Mouse (Mus musculus) layer of hippocampus, adult 2 months (tissue): ENCODE measurements around the gene Amhr2. TPM values are rescaled to one million over a fixed set of nuclear protein-coding genes. Genes with fewer than 3 reads are reported as not detected.

Experiments
- DNase-seq, 2 experiments: peaks; one replicate each; pipeline ENCODE4 v3.0.0; 2022; ENCODE audit warnings: low spot score in 2 of 2
- H3K27ac ChIP-seq: fragments of 200-600 bp; 2 replicates; pipeline ENCODE4 v1.8.1; 2022
- H3K4me3 ChIP-seq: fragments of 200-600 bp; 2 replicates; pipeline ENCODE4 v1.8.1; 2022; ENCODE audit warnings: mild to moderate bottlenecking
- CTCF ChIP-seq: fragments of 200-600 bp; conservative IDR thresholded peaks from 2 replicates; pipeline ENCODE4 v1.8.1; 2022; ENCODE audit warnings: antibody characterized with exemption, mild to moderate bottlenecking, moderate library complexity
- total RNA-seq, 2 experiments: library from RNA; stranded (reverse); gene quantifications; 2 replicates each; pipeline ENCODE4 v1.2.3; 2021

The Amhr2 gene
- total RNA-seq, 2 experiments from 2014 or later = 0.66 to 1.2 TPM

GRCm38 (mm10) chr15:102407681-102408557, 37.2 kb upstream of the Amhr2 start:
- no peak for DNase-seq
- no peak overlapping the region for H3K4me3 ChIP-seq
- peak overlapping the region; percentile 93 for H3K27ac ChIP-seq
- TF ChIP-seq CTCF = peak; percentile 51

GRCm38 (mm10) chr15:102408558-102409130, 36.5 kb upstream of the Amhr2 start:
- no peak for TF ChIP-seq CTCF
- DNase-seq = no peak
- H3K4me3 ChIP-seq = no peak overlapping the region
- H3K27ac ChIP-seq = no peak overlapping the region

- TF ChIP-seq CTCF = no peak
- DNase-seq = no peak
- Histone ChIP-seq H3K4me3 (no peak overlapping the region), H3K27ac (no peak overlapping the region)
Observed at GRCm38 (mm10) chr15:102409286-102409685, 35.9 kb upstream of the Amhr2 start.

- Histone ChIP-seq H3K4me3 (no peak overlapping the region; the same call in 1 of the 2 replicates), H3K27ac (no peak overlapping the region)
- DNase-seq = no peak
- no peak for TF ChIP-seq CTCF
Observed at GRCm38 (mm10) chr15:102411077-102411476, 34.1 kb upstream of the Amhr2 start.

- H3K4me3 ChIP-seq = no peak overlapping the region
- no peak overlapping the region for H3K27ac ChIP-seq
- TF ChIP-seq CTCF = no peak
- no peak for DNase-seq
Observed at GRCm38 (mm10) chr15:102413687-102414086, 31.5 kb upstream of the Amhr2 start.

- no peak for TF ChIP-seq CTCF
- Histone ChIP-seq H3K27ac (no peak overlapping the region), H3K4me3 (no peak overlapping the region)
- no peak for DNase-seq
Observed at GRCm38 (mm10) chr15:102417524-102417923, 27.6 kb upstream of the Amhr2 start.

GRCm38 (mm10) chr15:102420986-102421385, 24.2 kb upstream of the Amhr2 start:
- H3K27ac ChIP-seq = peak overlapping the region; percentile 1; the same call in 1 of the 2 replicates
- no peak overlapping the region for H3K4me3 ChIP-seq
- no peak for DNase-seq
- no peak for TF ChIP-seq CTCF

- no peak overlapping the region for H3K4me3 ChIP-seq
- TF ChIP-seq CTCF = peak; percentile 88
- no peak overlapping the region for H3K27ac ChIP-seq
- DNase-seq = peak in 1 of 2 experiments; percentile 54
Observed at GRCm38 (mm10) chr15:102421437-102421836, 23.7 kb upstream of the Amhr2 start.

GRCm38 (mm10) chr15:102423602-102424240, 21.4 kb upstream of the Amhr2 start:
- Histone ChIP-seq H3K27ac (no peak overlapping the region), H3K4me3 (no peak overlapping the region)
- TF ChIP-seq CTCF = no peak
- no peak for DNase-seq

GRCm38 (mm10) chr15:102424657-102425056, 20.5 kb upstream of the Amhr2 start:
- DNase-seq = no peak
- no peak; the same call in 1 of the 2 replicates for TF ChIP-seq CTCF
- Histone ChIP-seq H3K4me3 (no peak overlapping the region), H3K27ac (no peak overlapping the region)

- Histone ChIP-seq H3K4me3 (no peak overlapping the region), H3K27ac (no peak overlapping the region)
- no peak for DNase-seq
- TF ChIP-seq CTCF = no peak
Observed at GRCm38 (mm10) chr15:102426963-102427362, 18.2 kb upstream of the Amhr2 start.

- no peak for TF ChIP-seq CTCF
- DNase-seq = no peak
- no peak overlapping the region for H3K27ac ChIP-seq
- H3K4me3 ChIP-seq = no peak overlapping the region
Observed at GRCm38 (mm10) chr15:102432046-102432445, 13.1 kb upstream of the Amhr2 start.

GRCm38 (mm10) chr15:102433173-102433572, 12.0 kb upstream of the Amhr2 start:
- no peak for DNase-seq
- TF ChIP-seq CTCF = no peak
- no peak overlapping the region for H3K27ac ChIP-seq
- H3K4me3 ChIP-seq = no peak overlapping the region

- no peak overlapping the region for H3K4me3 ChIP-seq
Observed at GRCm38 (mm10) chr15:102442490-102442889, 2.7 kb upstream of the Amhr2 start.

More at GRCm38 (mm10) chr15:102442490-102442889, 2.7 kb upstream of the Amhr2 start:
- no peak overlapping the region for H3K27ac ChIP-seq
- DNase-seq = peak; percentile 71 to 91
- peak; percentile 97 for TF ChIP-seq CTCF
